Mouse (Mus musculus) cortical plate, adult 2 months (tissue): ENCODE results near the gene Slc6a2.

Experiments
- CTCF ChIP-seq: fragments of 200-500 bp; IDR thresholded peaks from 2 replicates; pipeline ENCODE4 v1.5.1; 2011; ENCODE audit warnings: mild to moderate bottlenecking, control low read depth, low read length; ENCODE audit not compliant: insufficient read depth; ENCODE audit errors: extremely low read depth
- POLR2A ChIP-seq: fragments of 200-500 bp; IDR thresholded peaks from 2 replicates; pipeline ENCODE4 v1.6.1; 2011; ENCODE audit warnings: mild to moderate bottlenecking, low read length, control low read depth; ENCODE audit not compliant: insufficient read depth; ENCODE audit errors: extremely low read depth

DNA sequence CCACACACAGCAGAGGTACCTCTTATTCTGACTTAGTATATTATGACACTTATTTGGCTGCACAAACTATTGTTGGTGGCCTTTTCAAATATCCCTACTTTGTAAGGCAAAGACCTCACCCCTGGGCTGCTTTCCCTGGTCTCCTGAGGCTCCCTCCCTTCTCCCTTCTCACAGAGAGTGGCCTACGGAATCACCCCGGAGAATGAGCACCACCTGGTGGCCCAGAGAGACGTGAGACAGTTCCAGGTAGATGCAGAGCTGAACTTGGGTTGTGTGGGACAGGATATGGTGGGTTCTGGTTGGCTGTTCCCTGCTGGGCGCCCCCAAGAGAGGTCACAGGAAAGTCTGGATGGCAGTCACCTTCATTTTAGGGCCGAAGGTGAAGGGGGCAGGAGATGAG is 37.0 kb downstream of the Slc6a2 start:
- TF ChIP-seq POLR2A: no peak
- peak; percentile 82 for TF ChIP-seq CTCF
